Mouse (Mus musculus): Measurements from ENCODE around the gene Dpagt1.
A peak's percentile ranks its signal among the peaks of the same experiment; 100 is the strongest.
"Not testable (repeated sequence)": the region's sequence is repeated elsewhere in the genome, so short reads cannot be mapped to it uniquely, and the experiment has no call there.

Dpagt1 gene

GRCm38 (mm10) chr9:44341487-44341886 is 15.7 kb downstream of the Dpagt1 start:
- DNase-seq = no peak

- no peak for DNase-seq
Measured at GRCm38 (mm10) chr9:44342173-44342572, 16.4 kb downstream of the Dpagt1 start.

- DNase-seq = no peak
Measured at GRCm38 (mm10) chr9:44342605-44343004, 16.8 kb downstream of the Dpagt1 start.

- no peak for DNase-seq
Measured at GRCm38 (mm10) chr9:44343290-44343689, 17.5 kb downstream of the Dpagt1 start.

- peak; percentile 94 for DNase-seq
Measured at GRCm38 (mm10) chr9:44343781-44344421, 18.1 kb downstream of the Dpagt1 start, which contains the start of gene Hmbs. TSS of gene Hmbs (minus strand) at chr9:44344228.

GRCm38 (mm10) chr9:44345570-44346433 is 20.0 kb downstream of the Dpagt1 start:
- no peak for DNase-seq

- no peak for DNase-seq
Measured at GRCm38 (mm10) chr9:44347166-44347565, 21.3 kb downstream of the Dpagt1 start.

GRCm38 (mm10) chr9:44347621-44348020 is 21.8 kb downstream of the Dpagt1 start:
- DNase-seq = no peak

GRCm38 (mm10) chr9:44348546-44348945 is 22.7 kb downstream of the Dpagt1 start:
- no peak for DNase-seq

GRCm38 (mm10) chr9:44351396-44351795 is 25.6 kb downstream of the Dpagt1 start:
- DNase-seq = no peak

GRCm38 (mm10) chr9:44352337-44352736 is 26.5 kb downstream of the Dpagt1 start:
- no peak for DNase-seq

GRCm38 (mm10) chr9:44353142-44353541 is 27.3 kb downstream of the Dpagt1 start:
- no peak for DNase-seq

- no peak for DNase-seq
Measured at GRCm38 (mm10) chr9:44357207-44357606, 31.4 kb downstream of the Dpagt1 start.

GRCm38 (mm10) chr9:44361190-44361917 is 35.5 kb downstream of the Dpagt1 start, which contains the start of gene Vps11:
TSS of gene Vps11 (minus strand) at chr9:44361670.
- peak; percentile 97 for DNase-seq

GRCm38 (mm10) chr9:44361931-44362330 is 36.1 kb downstream of the Dpagt1 start:
- not testable (repeated sequence) for DNase-seq

GRCm38 (mm10) chr9:44364480-44364879 is 38.7 kb downstream of the Dpagt1 start:
- peak; percentile 33 for DNase-seq

GRCm38 (mm10) chr9:44373386-44373785 is 47.6 kb downstream of the Dpagt1 start:
- no peak for DNase-seq

GRCm38 (mm10) chr9:44376141-44376540 is 50.3 kb downstream of the Dpagt1 start:
- no peak for DNase-seq

- not testable (repeated sequence) for DNase-seq
Measured at GRCm38 (mm10) chr9:44377335-44377734, 51.5 kb downstream of the Dpagt1 start.

GRCm38 (mm10) chr9:44378153-44378730 is 52.4 kb downstream of the Dpagt1 start:
- DNase-seq = no peak

- peak; percentile 100 for DNase-seq
Measured at GRCm38 (mm10) chr9:44379054-44379834, 53.4 kb downstream of the Dpagt1 start, which contains the start of gene Hyou1. TSS of gene Hyou1 (plus strand) at chr9:44379490.

GRCm38 (mm10) chr9:44379862-44380261 is 54.0 kb downstream of the Dpagt1 start:
- peak; percentile 34 for DNase-seq
